Mouse (Mus musculus) kidney, postnatal 0 days (tissue): ENCODE data around the gene Nynrin. TPM values are rescaled to one million over a fixed set of nuclear protein-coding genes. Genes with fewer than 3 reads are reported as not detected.

Experiments
- ATAC-seq: fragments of 200-750 bp; cut with Nextera tagmentation; replicated peaks from 2 replicates; pipeline ENCODE4 v1.8.0; 2017; ENCODE audit warnings: low read depth, moderate number of reproducible peaks, moderate TSS enrichment, moderate library complexity; ENCODE audit not compliant: low FRiP score
- DNase-seq: peaks from one replicate; pipeline ENCODE4 v3.0.0-alpha.2; 2016; ENCODE audit warnings: low spot score
- H3K27ac ChIP-seq: fragments of 300-500 bp; sonication (generic); 2 replicates; pipeline ENCODE4 v1.5.1; 2014; ENCODE audit warnings: mild to moderate bottlenecking
- H3K27me3 ChIP-seq: fragments of 300-500 bp; sonication (generic); 2 replicates; pipeline ENCODE4 v1.6.1; 2014; ENCODE audit warnings: low read length, mixed read lengths; ENCODE audit not compliant: insufficient read depth
- H3K36me3 ChIP-seq: fragments of 300-500 bp; sonication (generic); 2 replicates; pipeline ENCODE4 v1.6.1; 2014; ENCODE audit warnings: low read length, mixed read lengths; ENCODE audit not compliant: insufficient read depth
- H3K4me1 ChIP-seq: fragments of 300-500 bp; sonication (generic); replicated peaks from 2 replicates; pipeline ENCODE4 v1.6.1; 2014; ENCODE audit warnings: antibody characterized with exemption, low read length, mixed read lengths; ENCODE audit not compliant: insufficient read depth
- H3K4me2 ChIP-seq: fragments of 300-500 bp; sonication (generic); 2 replicates; pipeline ENCODE4 v1.6.1; 2014; ENCODE audit warnings: mild to moderate bottlenecking, low read length, moderate library complexity, mixed read lengths
- H3K4me3 ChIP-seq: fragments of 300-500 bp; sonication (generic); replicated peaks from 2 replicates; pipeline ENCODE4 v1.5.1; 2014; ENCODE audit warnings: low read depth, low read length
- H3K9ac ChIP-seq: fragments of 300-500 bp; sonication (generic); 2 replicates; pipeline ENCODE4 v1.6.1; 2014; ENCODE audit warnings: low read depth, low read length
- H3K9me3 ChIP-seq: fragments of 300-500 bp; sonication (generic); replicated peaks from 2 replicates; pipeline ENCODE4 v1.6.1; 2016; ENCODE audit warnings: low read length, inconsistent platforms, mixed read lengths
- CTCF ChIP-seq: IDR thresholded peaks from 2 replicates; pipeline ENCODE4 v1.5.1; 2016; ENCODE audit warnings: antibody characterized with exemption, low read depth, mild to moderate bottlenecking, moderate library complexity
- WGBS: fragments of 180-500 bp; shearing (Covaris S2); extraction: QIAGEN DNeasy Blood & Tissue Kit; methylation state at CpG from one replicate; pipeline ENCODE4 v1.1.7; 2014; 5-methylcytosine and 5-hydroxymethylcytosine counted together
- polyA plus RNA-seq: library from polyadenylated mRNA; unstranded; fragments of >200 nt; fragmentation: Nextera tagmentation; extraction: Ambion mirVana; gene quantifications from 2 replicates; pipeline ENCODE4 v1.2.1, GENCODE M21; 2015

The Nynrin gene
- polyA plus RNA-seq, 1 experiment from 2014 or later, result 8.4 TPM

DNA sequence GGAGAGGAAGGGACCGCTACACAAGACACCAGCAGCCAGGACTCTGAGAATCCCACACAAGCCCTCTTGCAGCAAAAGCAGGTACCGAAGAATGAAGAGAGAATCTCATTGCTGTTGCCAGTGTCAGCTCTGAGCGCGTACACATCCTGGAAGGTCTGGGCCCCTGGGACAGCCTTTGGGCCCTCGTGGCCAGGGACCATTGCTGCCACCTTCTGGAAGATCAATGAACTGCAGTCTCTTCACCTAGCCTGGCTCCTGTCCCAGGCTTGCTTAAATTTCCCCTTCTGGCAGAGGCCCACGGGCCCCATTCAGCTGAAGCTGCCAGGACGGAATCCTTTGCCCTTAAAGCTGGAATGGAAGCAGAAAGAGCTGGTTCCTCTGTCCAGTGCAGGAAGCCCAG, 10.0 kb downstream of the Nynrin start:
- ATAC-seq (peak; percentile 72), DNase-seq (peak; percentile 87)
- WGBS, result 23% methylated on average over 7 of the region's 7 CpGs
- no peaks in the 10 kb centered on the region for H3K27me3 ChIP-seq
- H3K9ac ChIP-seq, result no peak overlapping the region
- H3K36me3 ChIP-seq, result peaks cover 42% of the 10 kb centered on the region
- no peaks in the 10 kb centered on the region; the same call in 1 of the 2 replicates for H3K4me1 ChIP-seq
- no peak overlapping the region for H3K27ac ChIP-seq
- H3K4me3 ChIP-seq, result no peak overlapping the region
- no peaks in the 10 kb centered on the region for H3K9me3 ChIP-seq
- peak; percentile 98 for TF ChIP-seq CTCF
- H3K4me2 ChIP-seq, result no peak overlapping the region

DNA sequence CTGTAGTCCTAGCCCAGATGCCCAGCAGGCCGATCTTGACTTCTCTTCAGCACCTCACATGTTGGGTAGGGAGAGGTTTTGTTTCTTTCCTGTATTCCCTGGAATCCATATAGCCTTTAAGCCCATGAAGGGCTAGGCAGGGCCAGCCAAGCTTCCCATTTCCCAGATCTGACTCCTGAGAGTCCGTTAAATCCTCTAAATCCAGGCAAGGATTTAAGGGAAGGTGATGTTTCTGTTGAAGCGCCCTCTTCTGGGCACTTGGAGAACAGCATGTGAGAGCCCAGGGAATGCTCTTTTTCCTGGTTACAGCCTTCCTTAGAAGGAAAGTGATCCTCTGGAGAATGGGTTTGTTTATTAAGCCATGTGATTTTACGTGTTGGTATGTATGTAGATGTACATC, 13.2 kb downstream of the Nynrin start:
- no peak overlapping the region for H3K4me3 ChIP-seq
- peak; percentile 79 for DNase-seq
- no peak overlapping the region for H3K9ac ChIP-seq
- no peak overlapping the region for H3K4me2 ChIP-seq
- ATAC-seq, result no peak
- no peaks in the 10 kb centered on the region for H3K27me3 ChIP-seq
- peak; percentile 86 for TF ChIP-seq CTCF
- WGBS, result 37% methylated on average over 4 of the region's 4 CpGs
- no peaks in the 10 kb centered on the region for H3K9me3 ChIP-seq
- peaks cover 70% of the 10 kb centered on the region for H3K36me3 ChIP-seq
- no peak overlapping the region for H3K27ac ChIP-seq
- no peaks in the 10 kb centered on the region; the same call in 1 of the 2 replicates for H3K4me1 ChIP-seq

DNA sequence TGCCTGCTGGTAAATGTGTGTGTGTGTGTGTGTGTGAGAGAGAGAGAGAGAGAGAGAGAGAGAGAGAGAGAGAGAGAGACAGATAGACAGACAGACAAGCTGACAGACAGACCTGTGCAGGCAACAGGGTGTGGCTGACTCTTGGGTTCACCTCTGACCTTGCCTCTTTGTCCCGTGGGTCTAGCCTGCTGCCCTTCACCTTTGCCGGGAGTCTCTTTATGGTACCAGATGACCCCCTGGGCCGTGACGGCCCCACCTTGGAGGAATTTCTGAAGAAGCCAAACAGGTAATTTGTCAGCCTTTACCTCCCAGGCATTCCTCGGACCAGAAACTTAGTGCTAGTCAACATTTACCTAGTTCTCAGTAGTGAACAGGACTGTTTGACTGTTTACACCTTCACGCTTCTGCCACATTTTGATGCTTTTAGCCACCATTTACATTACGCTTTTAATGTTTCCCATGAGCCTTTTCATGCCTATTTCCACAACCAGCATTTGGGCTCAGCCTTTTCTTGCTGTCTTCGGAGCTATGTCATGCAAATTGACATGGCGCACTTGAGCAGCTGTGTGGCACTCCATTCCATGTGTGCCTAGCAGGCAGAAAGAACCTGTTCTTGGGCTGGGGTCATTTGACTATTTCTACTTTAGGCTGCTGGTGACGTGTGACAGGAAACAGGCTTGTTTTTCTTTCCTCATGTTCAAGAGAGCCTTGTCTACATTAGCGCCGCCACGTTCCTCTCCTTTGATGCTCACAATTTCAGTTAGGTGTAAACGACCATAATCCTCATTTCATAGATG, 14.6 kb downstream of the Nynrin start:
- H3K4me3 ChIP-seq, result no peak overlapping the region
- no peak overlapping the region for H3K9ac ChIP-seq
- H3K27me3 ChIP-seq, result no peaks in the 10 kb centered on the region
- DNase-seq (no peak), ATAC-seq (no peak)
- H3K9me3 ChIP-seq, result no peaks in the 10 kb centered on the region
- no peak overlapping the region for H3K4me2 ChIP-seq
- TF ChIP-seq CTCF, result no peak
- no peaks in the 10 kb centered on the region; the same call in 1 of the 2 replicates for H3K4me1 ChIP-seq
- peaks cover 81% of the 10 kb centered on the region for H3K36me3 ChIP-seq
- no peak overlapping the region for H3K27ac ChIP-seq
- 84% methylated on average over 14 of the region's 14 CpGs for WGBS

DNA sequence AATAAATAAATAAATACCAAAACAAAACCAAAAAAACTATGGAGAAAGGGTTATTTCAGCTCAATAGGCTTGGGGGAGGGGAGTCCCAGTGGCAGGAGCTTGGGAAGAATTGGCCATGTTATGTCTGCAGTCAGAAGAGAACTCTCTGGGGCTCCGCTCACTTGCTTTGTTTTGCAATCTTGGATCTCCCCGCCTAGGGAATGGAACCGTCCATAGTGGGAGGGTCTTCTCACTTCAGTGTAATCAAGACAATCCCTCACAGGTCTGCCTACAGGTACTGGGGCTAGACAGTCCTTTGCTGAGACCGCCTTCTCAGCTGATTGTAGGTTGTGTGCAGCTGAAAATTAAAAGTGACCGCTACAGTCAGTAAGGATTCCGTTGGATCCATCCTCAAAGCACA, 15.7 kb downstream of the Nynrin start:
- ATAC-seq, result no peak
- 96% methylated on average over 6 of the region's 6 CpGs for WGBS
- no peak for DNase-seq
- Histone ChIP-seq H3K27ac (no peak overlapping the region), H3K4me3 (no peak overlapping the region), H3K9ac (no peak overlapping the region), H3K9me3 (no peaks in the 10 kb centered on the region), H3K4me2 (no peak overlapping the region), H3K36me3 (peaks cover 74% of the 10 kb centered on the region), H3K4me1 (peaks cover 5% of the 10 kb centered on the region; the same call in 1 of the 2 replicates), H3K27me3 (no peaks in the 10 kb centered on the region)
- no peak for TF ChIP-seq CTCF

DNA sequence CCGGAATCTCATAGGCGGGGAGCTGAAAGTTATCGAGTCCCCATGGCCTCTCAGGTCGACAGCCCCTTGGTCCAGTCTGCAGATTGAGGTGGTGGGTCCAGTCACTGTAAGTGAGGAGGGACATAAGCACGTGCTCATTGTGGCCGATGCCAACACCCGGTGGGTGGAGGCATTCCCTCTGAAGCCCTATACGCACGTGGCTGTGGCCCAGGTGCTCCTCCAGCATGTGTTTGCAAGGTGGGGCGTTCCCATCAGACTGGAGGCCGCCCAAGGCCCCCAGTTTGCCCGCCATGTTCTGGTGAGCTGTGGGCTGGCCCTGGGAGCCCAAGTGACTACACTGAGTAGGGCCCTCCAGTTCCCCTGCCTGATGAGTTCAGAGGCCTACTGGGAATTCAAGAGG, 18.2 kb downstream of the Nynrin start:
- no peak for ATAC-seq
- H3K9me3 ChIP-seq, result no peaks in the 10 kb centered on the region
- no peak overlapping the region for H3K4me2 ChIP-seq
- peaks cover 5% of the 10 kb centered on the region; the same call in 1 of the 2 replicates for H3K4me1 ChIP-seq
- peaks cover 52% of the 10 kb centered on the region for H3K36me3 ChIP-seq
- DNase-seq, result no peak
- no peak overlapping the region for H3K4me3 ChIP-seq
- H3K27ac ChIP-seq, result no peak overlapping the region
- no peaks in the 10 kb centered on the region for H3K27me3 ChIP-seq
- no peak for TF ChIP-seq CTCF
- no peak overlapping the region for H3K9ac ChIP-seq
- 90% methylated on average over 12 of the region's 12 CpGs for WGBS

DNA sequence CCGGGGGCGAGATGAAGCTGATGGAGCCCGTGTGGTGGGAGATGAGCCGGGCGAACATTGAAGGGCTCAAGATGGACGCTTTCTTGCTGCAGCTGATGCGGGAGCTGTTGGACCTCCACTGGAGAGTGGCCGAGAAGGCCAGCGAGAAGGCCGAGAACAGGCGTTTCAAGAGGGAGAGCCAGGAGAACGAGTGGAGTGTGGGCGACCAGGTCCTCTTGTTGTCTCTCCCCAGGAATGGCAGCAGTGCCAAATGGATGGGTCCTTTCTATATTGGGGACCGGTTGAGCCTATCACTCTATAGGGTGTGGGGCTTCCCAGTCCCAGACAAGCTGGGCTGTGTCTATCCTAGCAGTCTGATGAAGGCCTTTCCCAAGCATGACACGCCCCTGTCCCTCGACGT, 18.7 kb downstream of the Nynrin start:
- ATAC-seq, result no peak
- DNase-seq, result no peak
- H3K9ac ChIP-seq, result no peak overlapping the region
- 88% methylated on average over 17 of the region's 17 CpGs for WGBS
- no peak overlapping the region for H3K4me2 ChIP-seq
- TF ChIP-seq CTCF, result no peak
- no peak overlapping the region for H3K4me3 ChIP-seq
- H3K27me3 ChIP-seq, result no peaks in the 10 kb centered on the region
- no peaks in the 10 kb centered on the region for H3K9me3 ChIP-seq
- H3K36me3 ChIP-seq, result peaks cover 52% of the 10 kb centered on the region
- no peak overlapping the region for H3K27ac ChIP-seq
- peaks cover 5% of the 10 kb centered on the region; the same call in 1 of the 2 replicates for H3K4me1 ChIP-seq
